Mouse (Mus musculus): ENCODE measurements at regions not wholly inside any gene's neighbourhood (a gene's known extent, or its start where the extent isn't known, plus 50 kb on each side); places are given as distances from the start of the nearest gene placed in this dataset.
A peak's percentile ranks its signal among the peaks of the same experiment; 100 is the strongest.

- TF ChIP-seq CTCF (IDR thresholded peaks at IDR 0.05; ENCODE audit: extremely low read depth, insufficient read depth, low read length) (peak; percentile 87), POLR2A (IDR thresholded peaks at IDR 0.05; ENCODE audit: extremely low read depth, insufficient read depth, low read length) (no peak)
- no peak overlapping the region for H3K4me3 ChIP-seq (ENCODE audit: insufficient read depth, low read length)
- no peaks in the 10 kb centered on the region; the same call in 1 of the 2 replicates for H3K4me1 ChIP-seq (ENCODE audit: control insufficient read depth, insufficient read depth, low read length)
- H3K27ac ChIP-seq (ENCODE audit: insufficient read depth, low read length) = peak overlapping the region; percentile 7; the same call in 1 of the 2 replicates
Measured at GRCm38 (mm10) chr9:23581039-23581606, 358.2 kb downstream of the Bmper start.

- Histone ChIP-seq H3K4me1 (ENCODE audit: control insufficient read depth, insufficient read depth, low read length) (no peaks in the 10 kb centered on the region; the same call in 1 of the 2 replicates), H3K27ac (ENCODE audit: insufficient read depth, low read length) (no peak overlapping the region), H3K4me3 (ENCODE audit: insufficient read depth, low read length) (no peak overlapping the region)
- no peak for TF ChIP-seq CTCF (IDR thresholded peaks at IDR 0.05; ENCODE audit: extremely low read depth, insufficient read depth, low read length)
- no peak for TF ChIP-seq POLR2A (IDR thresholded peaks at IDR 0.05; ENCODE audit: extremely low read depth, insufficient read depth, low read length)
Measured at GRCm38 (mm10) chr9:23584561-23584960, 361.7 kb downstream of the Bmper start.

GRCm38 (mm10) chr9:23589024-23589423 is 366.1 kb downstream of the Bmper start:
- Histone ChIP-seq H3K4me3 (ENCODE audit: insufficient read depth, low read length) (no peak overlapping the region), H3K4me1 (ENCODE audit: control insufficient read depth, insufficient read depth, low read length) (no peaks in the 10 kb centered on the region), H3K27ac (ENCODE audit: insufficient read depth, low read length) (no peak overlapping the region)
- no peak for TF ChIP-seq POLR2A (IDR thresholded peaks at IDR 0.05; ENCODE audit: extremely low read depth, insufficient read depth, low read length)
- TF ChIP-seq CTCF (IDR thresholded peaks at IDR 0.05; ENCODE audit: extremely low read depth, insufficient read depth, low read length) = no peak

GRCm38 (mm10) chr9:23591906-23592305 is 369.0 kb downstream of the Bmper start:
- Histone ChIP-seq H3K4me3 (ENCODE audit: insufficient read depth, low read length) (no peak overlapping the region), H3K4me1 (ENCODE audit: control insufficient read depth, insufficient read depth, low read length) (no peaks in the 10 kb centered on the region), H3K27ac (ENCODE audit: insufficient read depth, low read length) (no peak overlapping the region)
- TF ChIP-seq POLR2A (IDR thresholded peaks at IDR 0.05; ENCODE audit: extremely low read depth, insufficient read depth, low read length) = no peak
- TF ChIP-seq CTCF (IDR thresholded peaks at IDR 0.05; ENCODE audit: extremely low read depth, insufficient read depth, low read length) = no peak

- Histone ChIP-seq H3K4me3 (ENCODE audit: insufficient read depth, low read length) (no peak overlapping the region), H3K27ac (ENCODE audit: insufficient read depth, low read length) (no peak overlapping the region), H3K4me1 (ENCODE audit: control insufficient read depth, insufficient read depth, low read length) (no peaks in the 10 kb centered on the region)
- TF ChIP-seq CTCF (IDR thresholded peaks at IDR 0.05; ENCODE audit: extremely low read depth, insufficient read depth, low read length) = no peak
- TF ChIP-seq POLR2A (IDR thresholded peaks at IDR 0.05; ENCODE audit: extremely low read depth, insufficient read depth, low read length) = no peak
Measured at GRCm38 (mm10) chr9:23600623-23601022, 377.7 kb downstream of the Bmper start.
